Mouse (Mus musculus): ENCODE results near the gene Rps6kb2. TPM values are rescaled to one million over a fixed set of nuclear protein-coding genes. Genes with fewer than 3 reads are reported as not detected.

Rps6kb2 gene
- total RNA-seq, 2 experiments from 2014 or later = 27.6 to 37.5 TPM

GRCm38 (mm10) chr19:4154437-4155222, 8.5 kb downstream of the Rps6kb2 start:
- no peak for DNase-seq

GRCm38 (mm10) chr19:4153232-4153654, 9.9 kb downstream of the Rps6kb2 start, which contains the start of gene Ptprcap:
Gene Ptprcap, plus strand, starts transcription at chr19:4153604.
- DNase-seq = no peak

DNA sequence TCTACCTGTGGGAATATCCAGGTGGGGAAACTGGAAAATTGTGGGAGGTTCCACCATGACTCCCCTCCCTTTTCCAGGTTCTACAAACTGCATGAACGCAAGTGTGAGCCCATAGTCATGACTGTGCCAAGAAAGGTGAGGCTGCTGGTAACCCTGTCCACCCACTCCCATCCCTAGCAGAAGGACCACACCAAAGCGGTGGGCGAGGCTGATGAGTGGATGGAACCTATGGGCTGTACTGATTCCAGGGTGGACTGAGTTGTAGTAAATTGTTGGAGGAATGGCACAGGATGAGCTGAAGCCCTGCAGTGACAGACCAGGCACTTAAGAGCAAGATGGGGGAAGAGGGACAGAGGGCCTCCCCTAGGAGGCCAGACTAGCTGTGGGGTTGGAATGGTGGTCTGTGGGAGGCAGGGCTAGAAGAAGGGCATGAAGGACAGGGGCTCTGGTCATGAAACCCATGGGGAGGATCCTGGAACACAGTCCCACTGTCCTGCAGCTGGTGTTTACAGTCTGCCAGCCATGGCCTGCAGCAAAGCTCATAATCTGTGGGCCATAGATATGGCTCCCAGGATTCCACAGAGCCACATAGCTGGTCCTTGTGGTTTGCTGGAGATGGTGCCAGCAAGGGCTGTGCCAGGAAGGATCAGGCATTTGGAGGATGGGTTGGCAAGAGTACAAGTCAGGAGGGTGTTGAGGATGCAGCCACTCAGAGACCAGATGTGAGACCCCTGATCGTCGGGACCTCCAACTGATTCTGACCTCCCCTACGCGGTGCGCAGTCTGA, 10.5 kb downstream of the Rps6kb2 start:
- DNase-seq = no peak

- peak; percentile 62 to 65 for DNase-seq
These were observed 11.3 kb downstream of the Rps6kb2 start for GRCm38 (mm10) chr19:4151898-4152297.

GRCm38 (mm10) chr19:4151488-4151860, 11.7 kb downstream of the Rps6kb2 start:
- no peak for DNase-seq

DNA sequence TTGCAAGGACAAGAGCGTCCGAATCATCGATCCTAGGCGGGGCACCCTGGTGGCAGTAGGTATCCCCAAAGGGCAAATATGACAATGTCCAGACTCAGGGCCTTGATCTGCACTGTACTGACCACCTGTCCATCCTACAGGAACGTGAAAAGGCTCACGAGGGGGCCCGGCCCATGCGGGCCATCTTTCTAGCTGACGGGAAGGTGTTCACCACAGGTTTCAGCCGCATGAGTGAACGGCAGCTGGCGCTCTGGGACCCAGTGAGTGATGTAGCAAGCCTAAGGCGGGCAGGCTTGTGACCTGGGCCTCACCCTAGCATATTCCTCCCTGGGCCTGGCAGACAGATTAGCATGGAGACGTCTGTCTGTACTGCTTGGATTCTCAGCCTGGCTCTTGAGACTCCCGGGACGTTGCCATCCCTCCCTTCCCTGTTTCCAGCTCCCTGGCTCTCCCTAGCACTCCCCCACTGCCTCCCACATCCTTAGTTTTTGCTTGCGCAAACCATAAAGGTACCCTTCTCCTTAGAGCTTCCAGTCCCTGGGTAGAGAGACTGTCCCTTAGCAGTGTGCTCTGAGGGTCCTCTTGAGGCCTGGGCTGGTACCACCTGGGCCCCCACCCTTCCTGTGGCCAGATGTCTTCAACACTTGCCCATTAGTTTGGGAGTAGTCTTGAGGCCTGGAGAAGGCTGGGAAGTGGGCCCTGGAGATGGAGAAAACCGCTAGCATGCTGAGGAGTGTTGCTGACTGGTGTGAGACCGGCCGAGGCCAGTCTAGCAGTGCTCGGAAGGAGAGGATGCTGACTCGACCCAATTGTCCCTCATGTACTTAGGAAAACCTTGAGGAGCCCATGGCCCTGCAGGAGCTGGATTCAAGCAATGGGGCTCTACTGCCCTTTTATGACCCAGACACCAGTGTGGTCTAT, 12.3 kb downstream of the Rps6kb2 start:
- DNase-seq = no peak

DNA sequence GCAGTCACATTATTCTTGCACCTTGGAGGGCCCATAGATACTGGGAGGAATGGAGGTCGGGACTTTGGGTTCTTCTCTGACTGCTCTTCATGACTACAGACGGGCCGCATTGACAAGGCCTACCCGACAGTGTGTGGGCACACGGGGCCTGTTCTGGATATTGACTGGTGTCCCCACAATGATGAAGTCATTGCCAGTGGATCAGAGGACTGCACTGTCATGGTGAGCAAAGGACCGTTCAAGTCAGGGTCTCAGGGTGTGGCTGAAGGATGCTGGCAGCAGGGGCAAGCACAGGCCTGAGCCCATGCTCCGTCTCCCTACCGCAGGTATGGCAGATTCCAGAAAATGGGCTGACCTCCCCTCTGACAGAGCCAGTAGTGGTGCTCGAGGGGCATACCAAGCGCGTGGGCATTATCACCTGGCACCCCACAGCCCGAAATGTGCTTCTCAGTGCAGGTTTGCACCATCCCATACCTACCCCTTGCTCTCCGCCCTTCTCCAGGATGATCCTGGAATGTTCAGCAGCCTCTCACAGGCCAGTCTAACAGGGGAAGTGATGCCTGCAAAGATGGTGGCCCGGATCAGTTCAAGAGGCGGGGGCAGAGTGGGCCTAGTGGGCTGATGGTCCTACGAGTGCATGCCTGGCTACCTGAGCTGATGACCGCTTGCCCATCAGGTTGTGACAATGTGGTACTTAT, 13.2 kb downstream of the Rps6kb2 start:
- no peak for DNase-seq

DNA sequence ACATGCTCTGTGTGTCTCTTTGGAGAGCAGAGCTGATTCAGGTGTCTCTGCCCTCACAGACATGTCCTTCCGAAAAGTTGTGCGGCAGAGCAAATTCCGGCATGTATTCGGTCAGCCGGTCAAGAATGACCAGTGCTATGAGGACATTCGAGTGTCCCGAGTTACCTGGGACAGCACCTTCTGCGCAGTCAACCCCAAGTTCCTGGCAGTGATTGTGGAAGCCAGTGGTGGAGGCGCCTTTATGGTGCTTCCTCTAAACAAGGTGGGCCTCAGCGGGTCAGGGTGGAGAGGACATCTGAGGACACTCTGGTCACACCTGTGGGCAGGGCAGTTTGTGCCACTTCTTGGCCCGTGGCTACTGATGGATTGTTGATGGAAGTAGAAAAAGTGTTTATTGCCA, 13.9 kb downstream of the Rps6kb2 start:
- no peak for DNase-seq

GRCm38 (mm10) chr19:4148819-4149218, 14.3 kb downstream of the Rps6kb2 start:
- DNase-seq = no peak

DNA sequence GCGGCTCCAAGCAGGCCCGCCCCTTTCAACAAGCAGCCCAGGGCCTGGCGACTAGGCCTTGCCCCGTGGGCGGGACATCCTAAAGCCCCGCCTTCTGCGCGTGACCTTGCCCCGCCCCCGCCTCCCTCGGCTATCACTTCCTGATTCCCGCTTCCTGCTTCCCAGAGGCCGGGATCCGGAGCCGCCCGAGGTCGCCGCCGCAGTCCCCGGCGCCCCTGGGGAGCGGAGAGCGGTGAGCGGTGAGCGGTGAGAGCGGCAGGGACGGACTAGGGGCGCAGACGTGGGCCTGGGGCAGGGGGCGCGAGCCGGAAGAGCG, 14.7 kb downstream of the Rps6kb2 start, which contains the start of gene Coro1b:
TSS of gene Coro1b (plus strand) at position 129 of the 316 bp plus-strand sequence.
- DNase-seq = peak; percentile 98 to 99

DNA sequence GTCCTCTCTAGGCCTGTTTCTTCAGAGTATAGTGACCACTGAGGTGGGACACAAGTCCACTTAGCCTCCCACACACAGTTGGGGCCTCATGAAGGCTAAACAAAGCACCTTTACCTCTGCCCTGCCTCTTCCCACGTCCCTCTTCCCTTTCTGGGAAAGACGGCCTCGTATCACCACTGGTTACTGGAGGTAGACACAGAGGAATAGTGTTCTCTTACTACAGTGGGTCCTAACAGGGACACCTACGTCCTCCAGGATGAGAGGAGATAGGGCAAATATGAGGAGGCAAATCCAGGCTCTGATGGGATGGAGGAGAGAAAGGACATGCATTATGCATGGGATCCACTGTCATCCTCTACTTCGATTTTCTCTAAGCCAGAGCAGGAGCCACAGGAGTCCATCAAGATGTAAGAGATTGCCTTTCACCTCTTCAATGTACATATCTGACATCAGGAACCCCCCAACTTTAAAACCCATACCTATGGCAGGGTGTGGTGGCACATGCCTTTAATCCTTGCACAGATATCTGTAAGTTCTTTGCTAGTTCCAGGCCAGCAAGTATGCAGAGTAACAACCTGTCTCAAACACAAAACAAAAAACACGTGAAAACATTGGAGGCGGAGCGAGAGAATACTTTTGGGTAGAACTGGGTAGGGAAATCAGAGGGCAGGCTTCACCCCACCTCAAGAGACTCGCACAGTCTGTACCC, 15.2 kb downstream of the Rps6kb2 start:
- DNase-seq = no peak

- no peak for DNase-seq
These were observed 16.1 kb downstream of the Rps6kb2 start for GRCm38 (mm10) chr19:4147022-4147405.

GRCm38 (mm10) chr19:4146366-4147021, 16.7 kb downstream of the Rps6kb2 start:
- DNase-seq = no peak

DNA sequence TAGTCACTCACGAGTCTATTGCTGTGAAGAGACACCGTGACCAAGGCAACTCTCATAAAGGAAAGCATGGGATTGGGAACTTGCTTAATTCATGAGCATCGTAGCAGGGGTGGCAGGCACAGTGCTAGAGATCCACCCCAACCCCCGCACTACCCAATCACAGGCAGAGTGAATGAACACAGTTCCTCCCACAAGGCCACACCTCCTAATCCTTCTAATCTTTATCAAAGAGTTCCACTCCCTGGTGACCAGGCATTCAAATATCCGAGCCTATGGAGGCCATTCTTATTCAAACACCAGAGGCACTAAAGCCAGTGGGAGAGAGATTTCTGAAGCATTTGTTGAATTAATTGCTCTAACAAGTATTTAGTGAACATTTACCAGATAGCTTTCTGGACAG, 17.2 kb downstream of the Rps6kb2 start:
- DNase-seq = no peak

DNA sequence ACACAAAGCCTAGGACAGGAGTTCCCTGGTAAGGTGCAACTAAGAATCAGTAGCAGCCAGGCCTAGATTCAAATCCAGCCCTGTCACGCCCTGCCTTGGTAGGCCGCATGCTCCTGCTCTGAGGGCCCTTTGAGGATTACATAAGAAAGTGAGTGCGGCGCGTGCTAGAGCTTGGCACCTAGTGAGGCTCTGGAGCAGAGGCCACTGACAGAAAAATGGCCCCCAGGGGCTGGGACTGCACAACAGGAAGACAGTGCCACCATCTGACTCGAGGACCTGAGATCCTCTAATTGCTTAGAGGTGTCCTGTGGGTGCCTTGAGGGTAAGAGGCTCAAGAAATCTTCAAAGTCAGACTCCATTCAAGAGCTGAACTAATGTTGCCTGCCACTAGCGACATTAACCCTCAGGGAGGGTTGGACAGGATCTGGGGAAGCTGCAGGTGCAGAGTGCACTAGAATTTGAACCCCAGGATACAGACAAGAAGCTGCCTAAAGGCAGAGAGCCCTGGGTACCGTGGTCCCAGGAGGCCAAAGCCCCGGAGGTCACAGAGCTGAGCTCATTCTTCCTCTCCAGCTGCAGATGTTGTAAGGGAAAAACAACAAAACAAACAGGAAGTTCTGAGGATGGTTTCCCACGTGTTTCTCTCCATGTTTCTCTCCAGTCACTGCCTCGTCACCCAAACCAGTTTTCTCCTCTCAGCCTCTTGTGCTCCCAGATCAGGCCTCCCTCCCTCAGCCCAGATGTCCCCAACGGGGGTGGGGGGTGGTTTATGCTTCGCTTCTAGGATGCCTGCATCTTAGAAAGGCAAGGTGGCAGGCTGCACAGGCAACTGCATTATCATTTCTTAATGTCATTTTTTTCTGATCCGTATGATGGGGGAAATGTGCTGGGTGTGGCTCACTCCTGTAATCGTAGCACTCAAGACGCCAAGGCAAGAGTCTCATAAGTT, 18.3 kb downstream of the Rps6kb2 start:
- no peak for DNase-seq

GRCm38 (mm10) chr19:4143759-4144268, 19.3 kb downstream of the Rps6kb2 start, which contains the start of gene Cabp4:
Gene Cabp4, minus strand, starts transcription at chr19:4144033.
- DNase-seq = no peak

- DNase-seq = no peak
These were observed 20.6 kb downstream of the Rps6kb2 start for GRCm38 (mm10) chr19:4142416-4143173.

GRCm38 (mm10) chr19:4140147-4140546, 23.0 kb downstream of the Rps6kb2 start:
- no peak for DNase-seq
